Mouse (Mus musculus) midbrain, postnatal 0 days (tissue): ENCODE data around the gene Pcgf5. TPM values are rescaled to one million over a fixed set of nuclear protein-coding genes. Genes with fewer than 3 reads are reported as not detected.
A peak's percentile ranks its signal among the peaks of the same experiment; 100 is the strongest.

Experiments used
- ATAC-seq: fragments of 200-750 bp; cut with Nextera tagmentation; 2 replicates; pipeline ENCODE4 v1.8.0; 2017; ENCODE audit warnings: moderate number of reproducible peaks, mild to moderate bottlenecking, moderate TSS enrichment, moderate library complexity; ENCODE audit not compliant: low FRiP score
- DNase-seq: peaks from one replicate; pipeline ENCODE4 v3.0.0-alpha.2; 2015; ENCODE audit warnings: low spot score
- H3K27ac ChIP-seq: fragments of 300-500 bp; sonication (generic); 2 replicates; pipeline ENCODE4 v1.5.1; 2014; ENCODE audit warnings: low read depth, mild to moderate bottlenecking, low read length, mixed read lengths
- H3K27me3 ChIP-seq: fragments of 300-500 bp; sonication (generic); 2 replicates; pipeline ENCODE4 v1.6.1; 2014; ENCODE audit warnings: low read length, control low read depth, mixed read lengths; ENCODE audit not compliant: insufficient read depth
- H3K36me3 ChIP-seq: fragments of 300-500 bp; sonication (generic); 2 replicates; pipeline ENCODE4 v1.6.1; 2014; ENCODE audit warnings: low read length, control low read depth, mixed read lengths; ENCODE audit not compliant: insufficient read depth
- H3K4me1 ChIP-seq: fragments of 300-500 bp; sonication (generic); 2 replicates; pipeline ENCODE4 v1.6.1; 2014; ENCODE audit warnings: mild to moderate bottlenecking, control low read depth, antibody characterized with exemption, low read length, mixed read lengths; ENCODE audit not compliant: insufficient read depth
- H3K4me2 ChIP-seq: fragments of 300-500 bp; sonication (generic); 2 replicates; pipeline ENCODE4 v1.6.1; 2014; ENCODE audit warnings: low read depth, mild to moderate bottlenecking, low read length, mixed read lengths; ENCODE audit not compliant: poor library complexity, severe bottlenecking
- H3K4me3 ChIP-seq: fragments of 300-500 bp; sonication (generic); 2 replicates; pipeline ENCODE4 v1.5.1; 2014; ENCODE audit warnings: low read depth, mild to moderate bottlenecking, low read length, moderate library complexity
- H3K9ac ChIP-seq: fragments of 300-500 bp; sonication (generic); replicated peaks from 2 replicates; pipeline ENCODE4 v1.6.1; 2014; ENCODE audit warnings: mild to moderate bottlenecking, low read length, moderate library complexity, mixed read lengths; ENCODE audit not compliant: poor library complexity, severe bottlenecking
- H3K9me3 ChIP-seq: fragments of 300-500 bp; sonication (generic); 2 replicates; pipeline ENCODE4 v1.6.1; 2016; ENCODE audit warnings: low read length, control low read depth
- CTCF ChIP-seq: IDR thresholded peaks from 2 replicates; pipeline ENCODE4 v1.5.1; 2016; ENCODE audit warnings: antibody characterized with exemption, mild to moderate bottlenecking
- WGBS: fragments of 180-500 bp; shearing (Covaris S2); extraction: QIAGEN DNeasy Blood & Tissue Kit; methylation state at CpG from one replicate; pipeline ENCODE4 v1.1.7; 2014; 5-methylcytosine and 5-hydroxymethylcytosine counted together
- polyA plus RNA-seq: library from polyadenylated mRNA; unstranded; fragments of >200 nt; fragmentation: Nextera tagmentation; extraction: Ambion mirVana; gene quantifications from 2 replicates; pipeline ENCODE4 v1.2.1, GENCODE M21; 2015
- total RNA-seq: library from RNA; depleted of rRNA; stranded (reverse); fragments of >200 nt; gene quantifications from 2 replicates; pipeline ENCODE4 v1.2.3, GENCODE M21; 2014

Gene Pcgf5
- total and polyA plus RNA-seq, 2 experiments from 2014 or later: 4.1 to 7.0 TPM

- Histone ChIP-seq H3K27me3 (no peaks in the 10 kb centered on the region), H3K4me2 (no peak overlapping the region), H3K27ac (no peak overlapping the region), H3K9ac (no peak overlapping the region), H3K4me3 (no peak overlapping the region), H3K36me3 (no peaks in the 10 kb centered on the region), H3K4me1 (0 out of 2 replicates have a peak, but pooled peaks cover 2% of the 10 kb centered on the region), H3K9me3 (no peaks in the 10 kb centered on the region)
- DNase-seq (no peak), ATAC-seq (no peak)
- no peak for TF ChIP-seq CTCF
- WGBS: 65% methylated on average over 9 of the region's 9 CpGs
These were observed 129.0 kb downstream of the Pcgf5 start for GRCm38 (mm10) chr19:36477151-36477550.

- H3K4me3 ChIP-seq: no peak overlapping the region
- no peak overlapping the region for H3K4me2 ChIP-seq
- H3K9me3 ChIP-seq: no peaks in the 10 kb centered on the region
- no peaks in the 10 kb centered on the region for H3K36me3 ChIP-seq
- no peak for DNase-seq
- H3K27me3 ChIP-seq: no peaks in the 10 kb centered on the region
- no peak overlapping the region for H3K9ac ChIP-seq
- 83% methylated on average over 5 of the region's 5 CpGs for WGBS
- TF ChIP-seq CTCF: no peak
- ATAC-seq: no peak
- 0 out of 2 replicates have a peak, but pooled peaks cover 2% of the 10 kb centered on the region for H3K4me1 ChIP-seq
- H3K27ac ChIP-seq: no peak overlapping the region
These were observed 129.6 kb downstream of the Pcgf5 start for GRCm38 (mm10) chr19:36477684-36478083.

- Histone ChIP-seq H3K4me1 (no peaks in the 10 kb centered on the region), H3K4me3 (no peak overlapping the region), H3K9me3 (no peaks in the 10 kb centered on the region), H3K27me3 (no peaks in the 10 kb centered on the region), H3K27ac (no peak overlapping the region), H3K4me2 (no peak overlapping the region), H3K9ac (no peak overlapping the region), H3K36me3 (no peaks in the 10 kb centered on the region)
- WGBS: 87% methylated on average over 6 of the region's 6 CpGs
- ATAC-seq (no peak), DNase-seq (no peak)
- no peak for TF ChIP-seq CTCF
These were observed 142.8 kb downstream of the Pcgf5 start for GRCm38 (mm10) chr19:36490911-36491310.

GRCm38 (mm10) chr19:36495555-36495954 lies 147.4 kb downstream of the Pcgf5 start:
- Histone ChIP-seq H3K4me2 (no peak overlapping the region), H3K27me3 (no peaks in the 10 kb centered on the region), H3K4me1 (no peaks in the 10 kb centered on the region), H3K27ac (no peak overlapping the region), H3K4me3 (no peak overlapping the region), H3K9ac (no peak overlapping the region), H3K9me3 (no peaks in the 10 kb centered on the region), H3K36me3 (no peaks in the 10 kb centered on the region)
- TF ChIP-seq CTCF: no peak
- ATAC-seq (no peak), DNase-seq (no peak)
- 66% methylated on average over 3 of the region's 3 CpGs for WGBS

GRCm38 (mm10) chr19:36496532-36496931 lies 148.4 kb downstream of the Pcgf5 start:
- 78% methylated on average over 4 of the region's 4 CpGs for WGBS
- H3K4me1 ChIP-seq: no peaks in the 10 kb centered on the region
- no peaks in the 10 kb centered on the region for H3K9me3 ChIP-seq
- no peak overlapping the region for H3K4me3 ChIP-seq
- H3K36me3 ChIP-seq: no peaks in the 10 kb centered on the region
- no peak overlapping the region for H3K27ac ChIP-seq
- H3K9ac ChIP-seq: no peak overlapping the region
- H3K27me3 ChIP-seq: no peaks in the 10 kb centered on the region
- H3K4me2 ChIP-seq: no peak overlapping the region
- TF ChIP-seq CTCF: no peak
- ATAC-seq (no peak), DNase-seq (no peak)

GRCm38 (mm10) chr19:36497067-36497466 lies 149.0 kb downstream of the Pcgf5 start:
- DNase-seq (peak; percentile 40), ATAC-seq (no peak)
- no peak for TF ChIP-seq CTCF
- Histone ChIP-seq H3K9ac (no peak overlapping the region), H3K9me3 (no peaks in the 10 kb centered on the region), H3K4me1 (no peaks in the 10 kb centered on the region), H3K4me3 (no peak overlapping the region), H3K27me3 (no peaks in the 10 kb centered on the region), H3K27ac (no peak overlapping the region), H3K36me3 (no peaks in the 10 kb centered on the region), H3K4me2 (no peak overlapping the region)
- 80% methylated on average over 4 of the region's 4 CpGs for WGBS
